Mouse (Mus musculus) small intestine, adult 10 weeks (tissue): ENCODE measurements around the gene Strap. TPM values are rescaled to one million over a fixed set of nuclear protein-coding genes. Genes with fewer than 3 reads are reported as not detected.

Experiments
- polyA plus RNA-seq: library from polyadenylated mRNA; stranded (reverse); fragments of 350-450 nt; fragmentation: Illumina TruSeq; extraction: RNeasy Lipid Tissue Mini Kit (QIAGEN cat#74804); gene quantifications from one replicate; pipeline ENCODE4 v1.2.3, GENCODE M21; 2014; ENCODE audit warnings: low replicate concordance

The Strap gene
- polyA plus RNA-seq = 129 TPM

DNA sequence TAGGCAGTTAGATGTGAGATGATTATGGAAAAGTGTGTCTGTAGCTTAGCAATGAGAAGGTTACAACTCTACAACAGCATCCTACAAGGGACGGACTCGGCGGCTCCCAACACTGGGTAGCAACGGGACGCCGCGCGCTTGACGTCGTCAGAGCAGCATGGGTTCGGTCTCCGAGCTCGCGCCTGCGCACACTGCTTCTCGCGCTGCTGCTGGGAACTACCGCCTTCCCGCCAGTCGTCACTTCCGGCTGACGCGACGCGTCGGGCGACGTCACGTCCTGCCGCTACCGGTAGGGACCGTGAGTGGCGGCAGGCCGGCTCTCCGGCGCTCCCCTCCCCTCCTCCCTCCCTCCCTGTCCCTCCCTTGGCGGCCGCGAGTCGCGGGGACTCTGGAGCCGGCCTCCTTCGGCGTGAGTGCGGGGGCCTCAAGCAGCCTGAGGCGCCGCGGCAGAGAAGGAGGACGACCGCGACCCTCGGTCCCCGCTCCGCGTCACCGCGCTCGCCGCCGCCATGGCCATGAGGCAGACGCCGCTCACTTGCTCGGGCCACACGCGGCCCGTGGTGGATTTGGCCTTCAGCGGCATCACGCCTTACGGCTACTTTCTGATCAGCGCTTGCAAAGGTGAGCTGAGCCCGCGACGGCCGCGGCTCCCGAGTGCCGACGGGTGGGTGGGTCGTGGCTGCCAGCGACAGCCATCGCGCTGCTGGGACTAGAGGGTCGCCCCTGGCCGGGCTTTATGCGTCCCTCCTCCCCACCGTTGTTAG lies at the start of gene Strap:
TSS of gene Strap (plus strand) at position 233 of the 764 bp plus-strand sequence.

DNA sequence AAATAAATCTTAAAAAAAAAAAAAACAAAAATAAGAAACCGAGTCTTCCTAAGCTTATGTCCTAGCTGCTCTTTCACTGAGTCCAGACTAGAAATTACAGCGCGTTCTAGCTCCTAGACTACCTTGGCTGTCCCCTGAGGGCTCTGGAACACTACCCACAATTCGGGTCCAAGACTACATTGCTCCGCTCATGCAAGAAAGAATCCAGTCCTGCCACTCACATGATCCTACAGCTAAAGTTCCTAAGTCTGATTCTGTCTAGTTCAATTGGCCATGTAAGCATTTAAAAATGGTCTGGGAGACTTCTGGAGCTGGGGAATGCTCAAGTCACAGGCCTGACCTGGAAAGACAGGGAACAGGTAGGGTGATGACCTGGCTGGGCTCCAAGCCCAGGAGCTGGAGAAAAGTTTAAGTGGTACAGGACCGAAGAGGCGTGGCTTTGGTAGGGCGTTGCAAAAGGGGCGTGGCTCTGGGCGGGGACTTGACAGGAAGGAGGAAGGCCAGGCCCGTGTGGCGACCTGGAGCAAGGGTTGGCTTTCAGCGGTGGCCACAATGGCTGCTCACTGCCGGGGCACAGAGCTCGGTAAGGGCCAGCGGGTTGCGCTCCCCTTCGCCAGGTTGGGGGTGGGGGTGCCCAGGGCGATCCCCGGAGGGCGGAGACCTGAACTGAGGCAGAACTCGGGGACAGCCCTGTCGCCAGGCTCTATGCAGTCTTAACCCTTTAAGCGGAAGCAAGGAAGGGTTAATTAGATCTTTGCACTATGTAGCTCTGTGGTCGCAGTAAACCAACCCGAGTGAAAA lies 19.4 kb downstream of the Strap start, which contains the start of gene Dera:
TSS of gene Dera (plus strand) at position 491 of the 801 bp plus-strand sequence.

Other genes starting within 250 kb of the Strap start
- gene Eps8, start 80.2 kb upstream of the Strap start, polyA plus RNA-seq = 188 TPM
- 245 TPM for gene Dera, start 19.5 kb downstream of the Strap start, polyA plus RNA-seq